Comparison of ENCODE assay signal across 9 mouse cellular contexts in genomic region chr5:38781813-38782212, GRCm38 (mm10).
DNase-seq lines count a peak whose midpoint lies in the region; ATAC-seq and TF ChIP-seq lines count a peak whose summit lies in the region.
"Had no signal": no experiment of that assay in that cellular context is flagged by ENCODE, and none has a peak within 500 bp of the region (broad histone marks: within the 10 kb centered on the region; RNA-seq: fewer than 3 reads in every experiment).

No protein-coding gene starts in this region.

- DNase-seq in forebrain, embryonic 10.5 days (ENCODE audit: extremely low spot score, low spot score) = peak; percentile 67
- peak; percentile 87 for DNase-seq in brain, adult 2 months (ENCODE audit: low read depth, low spot score)
- peak; percentile 84 for DNase-seq in forebrain, embryonic 11.5 days (ENCODE audit: low spot score)
- DNase-seq in hindbrain, postnatal 0 days (ENCODE audit: low spot score) = peak; percentile 88
- peak; percentile 65 for DNase-seq in left cerebral cortex, adult 11 months (ENCODE audit: low spot score)
- DNase-seq in spleen, postnatal 14 days (ENCODE audit: low spot score in 2 of 2) = peak; percentile 11 to 49

- no peak overlapping the region for H3K9ac ChIP-seq in forebrain, embryonic 12.5 days
- no peak overlapping the region for H3K9ac ChIP-seq in forebrain, embryonic 11.5 days (ENCODE audit: low read length)
- H3K9ac ChIP-seq in hindbrain, postnatal 0 days (replicated peaks; ENCODE audit: low read length) = no peak overlapping the region
- H3K9ac ChIP-seq in midbrain, embryonic 16.5 days (ENCODE audit: low read depth, low read length) = no peak overlapping the region

- no peaks in the 10 kb centered on the region for H3K9me3 ChIP-seq in forebrain, embryonic 10.5 days
- no peaks in the 10 kb centered on the region for H3K9me3 ChIP-seq in forebrain, embryonic 12.5 days
- no peaks in the 10 kb centered on the region for H3K9me3 ChIP-seq in forebrain, embryonic 11.5 days (ENCODE audit: control insufficient read depth, low read length)
- H3K9me3 ChIP-seq in hindbrain, postnatal 0 days (ENCODE audit: low read length) = no peaks in the 10 kb centered on the region
- H3K9me3 ChIP-seq in midbrain, embryonic 16.5 days (replicated peaks; ENCODE audit: control insufficient read depth, low read length, poor library complexity, severe bottlenecking) = no peaks in the 10 kb centered on the region

- peaks cover 5% of the 10 kb centered on the region; the same call in 1 of the 2 replicates for H3K4me1 ChIP-seq in forebrain, embryonic 10.5 days
- H3K4me1 ChIP-seq in forebrain, embryonic 12.5 days = peaks cover 8% of the 10 kb centered on the region; the same call in 1 of the 2 replicates
- H3K4me1 ChIP-seq in forebrain, embryonic 11.5 days (replicated peaks; ENCODE audit: control insufficient read depth, insufficient read depth, low read length) = no peaks in the 10 kb centered on the region
- H3K4me1 ChIP-seq in hindbrain, postnatal 0 days (ENCODE audit: insufficient read depth, low read length) = peaks cover 7% of the 10 kb centered on the region; the same call in 1 of the 2 replicates
- peaks cover 7% of the 10 kb centered on the region; the same call in 1 of the 2 replicates for H3K4me1 ChIP-seq in midbrain, embryonic 16.5 days (ENCODE audit: control insufficient read depth, insufficient read depth, low read length)

- WGBS in forebrain, embryonic 10.5 days = 44% methylated on average over 4 of the region's 4 CpGs
- WGBS in forebrain, embryonic 12.5 days = 43% methylated on average over 4 of the region's 4 CpGs
- WGBS in forebrain, embryonic 11.5 days = 38% methylated on average over 4 of the region's 4 CpGs
- 29% methylated on average over 4 of the region's 4 CpGs for WGBS in hindbrain, postnatal 0 days
- WGBS in midbrain, embryonic 16.5 days = 38% methylated on average over 4 of the region's 4 CpGs

- no peaks in the 10 kb centered on the region for H3K27me3 ChIP-seq in forebrain, embryonic 10.5 days (ENCODE audit: poor library complexity, severe bottlenecking)
- H3K27me3 ChIP-seq in forebrain, embryonic 12.5 days = no peaks in the 10 kb centered on the region
- H3K27me3 ChIP-seq in forebrain, embryonic 11.5 days (ENCODE audit: control insufficient read depth, insufficient read depth, low read length) = no peaks in the 10 kb centered on the region
- H3K27me3 ChIP-seq in hindbrain, postnatal 0 days (ENCODE audit: insufficient read depth, low read length) = no peaks in the 10 kb centered on the region
- H3K27me3 ChIP-seq in midbrain, embryonic 16.5 days (ENCODE audit: control insufficient read depth, insufficient read depth, low read depth, low read length) = no peaks in the 10 kb centered on the region; the same call in 1 of the 2 replicates

- no peak; the same call in 1 of the 2 replicates for ATAC-seq in forebrain, embryonic 12.5 days (ENCODE audit: low FRiP score)
- ATAC-seq in forebrain, embryonic 11.5 days (replicated peaks; ENCODE audit: low FRiP score) = no peak
- 0 out of 2 replicates have a peak, but pooled peaks have one; percentile 33 for ATAC-seq in hindbrain, postnatal 0 days
- ATAC-seq in midbrain, embryonic 16.5 days = peak; percentile 26; the same call in 1 of the 2 replicates

- no peak overlapping the region for H3K4me3 ChIP-seq in forebrain, embryonic 10.5 days
- H3K4me3 ChIP-seq in forebrain, embryonic 12.5 days (replicated peaks) = no peak overlapping the region
- H3K4me3 ChIP-seq in forebrain, embryonic 11.5 days (ENCODE audit: low read depth, low read length) = no peak overlapping the region
- no peak overlapping the region for H3K4me3 ChIP-seq in hindbrain, postnatal 0 days (ENCODE audit: low read length)
- H3K4me3 ChIP-seq in midbrain, embryonic 16.5 days (ENCODE audit: low read depth, low read length) = no peak overlapping the region

- no peak overlapping the region for H3K4me2 ChIP-seq in forebrain, embryonic 12.5 days
- H3K4me2 ChIP-seq in forebrain, embryonic 11.5 days (ENCODE audit: low read depth, low read length, severe bottlenecking) = no peak overlapping the region
- H3K4me2 ChIP-seq in hindbrain, postnatal 0 days (ENCODE audit: low read depth, low read length) = no peak overlapping the region
- H3K4me2 ChIP-seq in midbrain, embryonic 16.5 days (ENCODE audit: low read length) = no peak overlapping the region

- no peak overlapping the region for H3K27ac ChIP-seq in forebrain, embryonic 10.5 days
- H3K27ac ChIP-seq in forebrain, embryonic 12.5 days = no peak overlapping the region
- H3K27ac ChIP-seq in forebrain, embryonic 11.5 days (ENCODE audit: low read depth, low read length) = no peak overlapping the region
- H3K27ac ChIP-seq in hindbrain, postnatal 0 days = no peak overlapping the region
- H3K27ac ChIP-seq in midbrain, embryonic 16.5 days (ENCODE audit: low read length) = no peak overlapping the region
- H3K27ac ChIP-seq: macrophage had no signal

- TF ChIP-seq CTCF in hindbrain, postnatal 0 days (IDR thresholded peaks at IDR 0.05; ENCODE audit: low read depth) = peak; percentile 86

- no peaks in the 10 kb centered on the region for H3K36me3 ChIP-seq in forebrain, embryonic 10.5 days (replicated peaks)
- H3K36me3 ChIP-seq in forebrain, embryonic 12.5 days (replicated peaks) = no peaks in the 10 kb centered on the region
- H3K36me3 ChIP-seq in forebrain, embryonic 11.5 days (ENCODE audit: control insufficient read depth, insufficient read depth, low read length) = no peaks in the 10 kb centered on the region
- H3K36me3 ChIP-seq in hindbrain, postnatal 0 days (ENCODE audit: insufficient read depth, low read length) = no peaks in the 10 kb centered on the region
- no peaks in the 10 kb centered on the region for H3K36me3 ChIP-seq in midbrain, embryonic 16.5 days (ENCODE audit: control insufficient read depth, insufficient read depth, low read length)

Comparison
In these comparisons a context has a peak if more than half of its experiments do, and no peak if none do; other contexts are left out.
1. DNase-seq: peak in every context shown above with its lines; median percentile 88 in hindbrain, postnatal 0 days; 87 in brain, adult 2 months; 84 in forebrain, embryonic 11.5 days; 67 in forebrain, embryonic 10.5 days; 65 in left cerebral cortex, adult 11 months; 30 in spleen, postnatal 14 days.
2. ATAC-seq: peak in hindbrain, postnatal 0 days (single experiment) and midbrain, embryonic 16.5 days (single experiment); none in forebrain, embryonic 12.5 days (single experiment) and forebrain, embryonic 11.5 days (single experiment).